Mouse (Mus musculus) testis, postnatal 14 days (tissue): ENCODE results near the gene Gm5447.

Experiments used
- DNase-seq: peaks from one replicate; pipeline ENCODE4 v3.0.0; 2021; ENCODE audit warnings: low spot score

Gm5447 gene

GRCm38 (mm10) chr13:30986934-30987455, 13.0 kb downstream of the Gm5447 start:
- no peak for DNase-seq

DNA sequence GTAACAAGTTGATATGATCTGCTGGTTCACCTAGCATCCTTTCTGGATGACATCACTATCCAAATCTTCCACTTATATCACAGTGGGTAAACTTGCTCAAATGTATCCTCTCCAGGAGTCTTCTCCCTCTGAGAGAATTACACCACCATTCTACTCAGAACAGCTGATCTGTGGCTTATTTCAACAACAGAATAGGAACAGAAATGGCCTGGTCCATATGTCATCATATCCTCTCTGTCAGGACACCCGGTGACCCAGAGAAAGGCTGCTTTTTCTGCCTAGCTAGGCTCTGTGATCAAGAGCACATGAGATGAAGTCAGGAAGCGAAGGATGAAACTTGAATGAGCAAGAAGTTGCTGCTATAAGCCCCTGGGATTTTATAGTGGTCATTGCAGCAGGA, 13.7 kb downstream of the Gm5447 start:
- no peak for DNase-seq

- DNase-seq: no peak
Observed at GRCm38 (mm10) chr13:30989710-30990109, 15.7 kb downstream of the Gm5447 start.

DNA sequence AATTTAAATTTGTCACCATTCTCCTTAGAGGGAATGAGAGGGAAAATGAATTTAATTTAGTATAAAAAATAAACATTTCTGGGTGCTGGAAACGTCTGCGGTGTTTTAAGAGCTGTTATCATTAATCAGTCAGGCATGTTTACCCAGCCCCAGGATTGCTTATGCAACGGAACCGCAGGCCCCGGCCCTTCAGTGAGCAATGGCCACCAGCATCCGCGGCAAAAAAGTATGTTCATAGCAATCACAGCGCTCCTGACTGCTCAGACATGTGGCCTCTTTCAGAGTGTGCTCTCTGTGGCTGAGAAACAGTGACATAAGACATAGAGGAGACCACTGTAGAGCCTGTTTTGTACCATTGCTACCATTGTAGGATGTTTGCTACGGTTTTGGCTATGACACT, 16.2 kb downstream of the Gm5447 start:
- no peak for DNase-seq

DNA sequence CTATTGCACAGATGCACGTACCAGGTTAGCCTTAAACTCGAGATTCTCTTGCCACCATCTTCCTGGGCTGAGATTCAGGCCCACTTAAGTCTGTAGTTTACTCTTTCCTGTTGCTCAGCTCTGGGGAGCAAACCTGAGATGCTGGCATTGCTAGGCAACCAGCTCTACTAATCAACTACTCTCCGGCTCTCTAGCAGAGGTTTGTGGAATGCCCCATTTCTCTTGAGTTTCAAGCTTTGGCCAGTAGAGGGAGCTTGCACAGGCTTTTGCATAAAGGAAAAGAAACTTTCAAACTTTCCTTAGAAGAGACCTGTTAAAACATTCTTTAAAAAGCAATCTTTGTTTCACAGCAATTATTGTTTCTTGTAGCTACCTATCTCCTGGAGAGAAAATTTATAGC, 19.8 kb downstream of the Gm5447 start:
- no peak for DNase-seq

GRCm38 (mm10) chr13:30994249-30994858, 20.4 kb downstream of the Gm5447 start:
- DNase-seq: no peak

- no peak for DNase-seq
Observed at GRCm38 (mm10) chr13:30997526-30998253, 23.7 kb downstream of the Gm5447 start.

DNA sequence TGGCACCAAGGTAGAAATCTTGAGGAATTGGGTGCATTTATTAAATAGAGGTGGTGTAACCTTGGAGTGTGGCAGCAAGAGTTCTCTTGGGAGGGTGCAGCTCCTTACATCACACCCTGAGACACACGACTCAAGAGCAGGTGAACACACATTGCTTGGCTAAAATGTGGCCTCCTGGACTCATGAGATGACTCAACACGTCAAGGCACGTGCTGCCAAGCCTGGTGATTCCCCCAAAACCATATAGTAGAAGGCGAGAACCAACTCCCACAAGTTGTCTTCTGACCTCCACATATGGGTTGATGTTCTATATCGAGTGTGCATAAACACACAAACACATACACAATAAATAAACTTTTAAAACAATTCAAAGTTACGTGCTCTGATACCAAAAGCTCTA, 25.8 kb downstream of the Gm5447 start:
- DNase-seq: no peak

GRCm38 (mm10) chr13:31004458-31004857, 30.5 kb downstream of the Gm5447 start:
- DNase-seq: no peak

GRCm38 (mm10) chr13:31004995-31005394, 31.0 kb downstream of the Gm5447 start:
- no peak for DNase-seq

DNA sequence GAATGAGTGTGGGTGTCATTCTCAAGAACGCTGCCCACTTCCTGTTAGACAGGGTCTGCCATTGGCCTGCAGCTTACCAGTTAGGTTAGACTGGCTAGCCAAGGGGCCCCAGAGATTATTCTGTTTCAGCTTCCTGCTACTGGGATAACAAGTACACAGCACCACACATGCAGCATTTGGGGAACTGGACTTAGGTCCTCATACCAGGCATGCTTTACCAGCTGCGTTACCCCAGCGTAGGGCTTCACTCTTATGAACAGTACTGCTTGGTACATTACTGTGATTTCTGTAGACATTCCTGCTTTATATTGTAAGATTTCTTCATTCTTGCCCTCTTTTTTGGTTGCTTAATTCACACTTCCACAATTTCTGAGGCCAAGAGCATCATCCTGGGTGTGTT, 43.5 kb downstream of the Gm5447 start:
- no peak for DNase-seq

GRCm38 (mm10) chr13:31021514-31021913, 47.5 kb downstream of the Gm5447 start:
- DNase-seq: no peak

DNA sequence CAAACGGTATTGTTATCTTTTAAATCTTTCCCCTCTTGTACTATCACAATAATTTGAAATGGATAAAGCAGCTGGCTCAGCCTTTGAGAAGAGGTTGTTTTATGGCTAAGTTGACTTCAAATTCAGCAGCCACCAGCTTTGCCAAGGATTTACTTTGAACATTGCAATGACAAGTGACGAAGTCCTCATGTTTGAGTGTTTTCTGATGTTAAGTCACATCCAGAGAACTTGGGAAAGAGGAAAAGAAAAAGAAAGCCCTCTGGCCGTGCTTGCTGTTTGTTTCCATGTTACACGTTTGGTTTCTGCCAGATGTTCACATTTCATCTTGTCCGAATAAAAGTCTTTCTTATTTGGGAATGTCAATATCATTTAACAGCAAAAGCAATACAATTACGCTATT, 47.9 kb downstream of the Gm5447 start:
- DNase-seq: no peak

- no peak for DNase-seq
Observed at GRCm38 (mm10) chr13:31023664-31024063, 49.7 kb downstream of the Gm5447 start.
